Mouse (Mus musculus) MEL (cell line): ENCODE measurements around the gene Slc25a5. TPM values are rescaled to one million over a fixed set of nuclear protein-coding genes. Genes with fewer than 3 reads are reported as not detected.

ENCODE experiments used
- DNase-seq: peaks from one replicate; pipeline ENCODE4 v3.0.0; 2011; ENCODE audit warnings: low read depth, low spot score
- H3K27ac ChIP-seq: 2 replicates; pipeline ENCODE4 v1.5.1; 2012; ENCODE audit warnings: low read depth, mild to moderate bottlenecking, control low read depth, low read length, moderate library complexity; ENCODE audit not compliant: control insufficient read depth
- H3K27me3 ChIP-seq, 2 experiments: fragments of 150-350 bp in 1 of 2; sonication (generic) in 1 of 2; 2 replicates each; pipeline ENCODE4 v1.6.1; 2012; ENCODE audit warnings: low read length in 2 of 2, mild to moderate bottlenecking in 2 of 2, improper control_type of control experiment in 1 of 2, moderate library complexity in 1 of 2; ENCODE audit not compliant: insufficient read depth in 2 of 2, control insufficient read depth in 1 of 2
- H3K36me3 ChIP-seq, 2 experiments: 2 replicates each; pipeline ENCODE4 v1.6.1; 2012 to 2014; ENCODE audit warnings: low read length in 2 of 2, improper control_type of control experiment in 1 of 2, inconsistent platforms in 1 of 2, mild to moderate bottlenecking in 1 of 2; ENCODE audit not compliant: insufficient read depth in 2 of 2, control insufficient read depth in 1 of 2
- H3K4me1 ChIP-seq, 2 experiments: fragments of 150-350 bp in 1 of 2; sonication (generic) in 1 of 2; 2 replicates each; pipeline ENCODE4 v1.6.1; 2012; ENCODE audit warnings: low read length in 2 of 2, improper control_type of control experiment in 1 of 2, mild to moderate bottlenecking in 1 of 2; ENCODE audit not compliant: insufficient read depth in 2 of 2, control insufficient read depth in 1 of 2
- H3K4me3 ChIP-seq, 2 experiments: fragments of 150-350 bp in 1 of 2; sonication (generic) in 1 of 2; 2 replicates each; pipeline ENCODE4 v1.5.1; 2012; ENCODE audit warnings: low read depth in 2 of 2, low read length in 2 of 2, mild to moderate bottlenecking in 2 of 2, moderate library complexity in 2 of 2, control low read depth in 1 of 2, improper control_type of control experiment in 1 of 2; ENCODE audit not compliant: control insufficient read depth in 1 of 2, insufficient read depth in 1 of 2
- H3K79me2 ChIP-seq: 2 replicates; pipeline ENCODE4 v1.6.1; 2012; ENCODE audit warnings: mild to moderate bottlenecking, low read length, moderate library complexity; ENCODE audit not compliant: control insufficient read depth, poor library complexity, insufficient read depth
- H3K9ac ChIP-seq: 2 replicates; pipeline ENCODE4 v1.6.1; 2012; ENCODE audit warnings: low read depth, mild to moderate bottlenecking, control low read depth, low read length, moderate library complexity; ENCODE audit not compliant: control insufficient read depth, poor library complexity, severe bottlenecking
- H3K9me3 ChIP-seq: fragments of 150-350 bp; sonication (generic); replicated peaks from 2 replicates; pipeline ENCODE4 v1.6.1; 2012; ENCODE audit warnings: mild to moderate bottlenecking, low read length, improper control_type of control experiment, moderate library complexity; ENCODE audit not compliant: insufficient read depth
- BHLHE40 ChIP-seq: IDR thresholded peaks from 2 replicates; pipeline ENCODE4 v1.6.1; 2012; ENCODE audit warnings: low read depth, mild to moderate bottlenecking, inconsistent platforms, low read length, improper control_type of control experiment, borderline replicate concordance
- CTCF ChIP-seq, 3 experiments: IDR thresholded peaks in 2 of 3; conservative IDR thresholded peaks in 1 of 3; 2 replicates each; pipeline ENCODE4 v1.5.1; 2011 to 2012; ENCODE audit warnings: low read length in 3 of 3, low read depth in 2 of 3, mild to moderate bottlenecking in 2 of 3, improper control_type of control experiment in 1 of 3, inconsistent platforms in 1 of 3, mixed read lengths in 1 of 3, moderate library complexity in 1 of 3; ENCODE audit not compliant: control insufficient read depth in 1 of 3, insufficient read depth in 1 of 3, poor library complexity in 1 of 3, severe bottlenecking in 1 of 3
- GABPA ChIP-seq: IDR thresholded peaks from 2 replicates; pipeline ENCODE4 v1.6.1; 2012; ENCODE audit warnings: low read depth, mild to moderate bottlenecking, inconsistent platforms, low read length, improper control_type of control experiment, moderate library complexity
- HCFC1 ChIP-seq: IDR thresholded peaks from 2 replicates; pipeline ENCODE4 v1.6.1; 2012; ENCODE audit warnings: low read depth, mild to moderate bottlenecking, inconsistent platforms, low read length, improper control_type of control experiment, moderate library complexity
- MAFK ChIP-seq: IDR thresholded peaks from 2 replicates; pipeline ENCODE4 v1.6.1; 2011; ENCODE audit warnings: low read depth, mild to moderate bottlenecking, low read length, improper control_type of control experiment, borderline replicate concordance
- NELFE ChIP-seq: IDR thresholded peaks from 2 replicates; pipeline ENCODE4 v1.6.1; 2011; ENCODE audit warnings: low read depth, low read length, improper control_type of control experiment
- RAD21 ChIP-seq: IDR thresholded peaks from 2 replicates; pipeline ENCODE4 v1.6.1; 2011; ENCODE audit warnings: mild to moderate bottlenecking, low read depth, low read length, improper control_type of control experiment
- RCOR1 ChIP-seq: IDR thresholded peaks from 2 replicates; pipeline ENCODE4 v1.6.1; 2012; ENCODE audit warnings: low read depth, mild to moderate bottlenecking, inconsistent platforms, low read length, improper control_type of control experiment
- SMC3 ChIP-seq: IDR thresholded peaks from 2 replicates; pipeline ENCODE4 v1.6.1; 2011; ENCODE audit warnings: low read depth, low read length, improper control_type of control experiment
- UBTF ChIP-seq: IDR thresholded peaks from 2 replicates; pipeline ENCODE4 v1.6.1; 2012; ENCODE audit warnings: low read depth, mild to moderate bottlenecking, inconsistent platforms, low read length, improper control_type of control experiment, moderate library complexity, borderline replicate concordance; ENCODE audit not compliant: insufficient read depth
- ZKSCAN1 ChIP-seq: IDR thresholded peaks from 2 replicates; pipeline ENCODE4 v1.6.1; 2012; ENCODE audit warnings: low read depth, mild to moderate bottlenecking, inconsistent platforms, low read length, improper control_type of control experiment, moderate library complexity
- ZNF384 ChIP-seq: IDR thresholded peaks from 2 replicates; pipeline ENCODE4 v1.6.1; 2012; ENCODE audit warnings: low read depth, mild to moderate bottlenecking, inconsistent platforms, low read length, improper control_type of control experiment
- polyA plus RNA-seq, 2 experiments: library from polyadenylated mRNA; stranded (reverse) in 1 of 2; unstranded in 1 of 2; fragments of >175 nt in 1 of 2; fragments of >200 nt in 1 of 2; gene quantifications; 2 replicates each; pipeline versions ENCODE4 v1.2.1 to v1.2.4; 2012; ENCODE audit warnings: low replicate concordance in 2 of 2, low read depth in 1 of 2; ENCODE audit not compliant: insufficient read length in 2 of 2, insufficient read depth in 1 of 2, missing spikeins in 1 of 2
- total RNA-seq: library from RNA; depleted of rRNA; stranded (reverse); fragments of 300-350 nt; gene quantifications from 2 replicates; pipeline ENCODE4 v1.2.3, GENCODE M21; 2012

The Slc25a5 gene
- total and polyA plus RNA-seq, 3 experiments = 263 to 1,006 (median 704) TPM

DNA sequence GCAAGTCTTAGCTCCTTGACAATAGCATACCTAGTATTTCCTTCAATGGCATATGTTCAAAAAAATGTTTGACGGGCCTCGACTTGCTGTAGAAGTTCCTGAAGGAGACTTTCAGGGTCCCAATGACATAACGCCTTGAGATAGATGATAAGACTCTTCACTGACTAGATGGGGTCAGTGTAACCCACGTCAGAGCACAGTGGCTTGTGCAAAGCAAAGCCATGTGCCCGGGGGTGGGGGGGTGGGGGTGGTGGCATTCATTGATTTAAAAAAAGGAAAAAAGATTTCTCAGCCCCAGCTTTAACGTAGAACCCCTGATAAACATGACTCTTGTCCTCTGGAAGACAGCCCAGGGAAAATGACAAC is 12.8 kb downstream of the Slc25a5 start:
- Histone ChIP-seq H3K4me1 (peaks cover 0 to 8% of the 10 kb centered on the region in 2 experiments; a peak in 2 of 4 replicates), H3K27me3 (no peaks in the 10 kb centered on the region), H3K79me2 (no peaks in the 10 kb centered on the region), H3K27ac (peak overlapping the region; percentile 82), H3K9me3 (no peaks in the 10 kb centered on the region), H3K36me3 (peaks cover 0 to 2% of the 10 kb centered on the region in 2 experiments; a peak in 2 of 4 replicates), H3K9ac (peak overlapping the region; percentile 64), H3K4me3 (peak overlapping the region; percentile 17 to 40; a peak in 1 of 4 replicates)
- TF ChIP-seq NELFE = peak; percentile 43; the same call in 1 of the 2 replicates
- TF ChIP-seq ZNF384 = no peak
- no peak for DNase-seq

DNA sequence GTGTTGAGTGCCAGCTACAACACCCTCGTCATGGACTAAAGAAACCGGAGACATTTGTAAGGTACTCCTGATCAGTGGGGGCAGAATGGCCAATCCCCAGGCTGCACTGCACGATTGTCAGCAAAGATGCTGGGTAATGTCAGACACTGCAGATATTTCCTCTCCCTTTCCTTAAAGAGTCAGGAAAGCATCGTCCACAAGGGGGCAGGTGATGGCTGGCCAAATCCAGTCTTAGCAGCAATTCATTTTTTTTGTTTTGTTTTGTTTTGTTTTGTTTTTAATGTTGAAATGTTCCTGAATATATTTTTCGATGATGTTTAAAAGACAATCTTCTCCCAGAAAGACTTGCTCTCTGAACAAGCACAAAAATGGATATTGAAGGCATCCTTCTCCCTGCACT is 15.9 kb downstream of the Slc25a5 start:
- DNase-seq = peak; percentile 42
- H3K27ac ChIP-seq = no peak overlapping the region
- peaks cover 0 to 8% of the 10 kb centered on the region in 2 experiments; a peak in 2 of 4 replicates for H3K4me1 ChIP-seq
- peak; percentile 25 for TF ChIP-seq RAD21
- no peak for TF ChIP-seq NELFE
- TF ChIP-seq ZKSCAN1 = no peak
- TF ChIP-seq RCOR1 = no peak
- TF ChIP-seq MAFK = no peak
- TF ChIP-seq BHLHE40 = no peak
- no peak for TF ChIP-seq GABPA
- peak; percentile 36 to 52 (median 38); a peak in 5 of 6 replicates for TF ChIP-seq CTCF (IDR thresholded peaks at IDR 0.05 in 2 of 3, conservative IDR thresholded peaks at IDR 0.05 in 1 of 3; ENCODE audit: control insufficient read depth in 1 of 3, insufficient read depth in 1 of 3, low read depth in 2 of 3, low read length in 3 of 3, poor library complexity in 1 of 3, severe bottlenecking in 1 of 3)
- TF ChIP-seq HCFC1 = no peak
- peak; percentile 44 for TF ChIP-seq SMC3
- no peaks in the 10 kb centered on the region for H3K9me3 ChIP-seq
- no peaks in the 10 kb centered on the region for H3K27me3 ChIP-seq
- no peak overlapping the region for H3K9ac ChIP-seq
- no peaks in the 10 kb centered on the region for H3K79me2 ChIP-seq
- H3K36me3 ChIP-seq = peaks cover 0 to 2% of the 10 kb centered on the region in 2 experiments; a peak in 2 of 4 replicates
- H3K4me3 ChIP-seq = no peak overlapping the region

DNA sequence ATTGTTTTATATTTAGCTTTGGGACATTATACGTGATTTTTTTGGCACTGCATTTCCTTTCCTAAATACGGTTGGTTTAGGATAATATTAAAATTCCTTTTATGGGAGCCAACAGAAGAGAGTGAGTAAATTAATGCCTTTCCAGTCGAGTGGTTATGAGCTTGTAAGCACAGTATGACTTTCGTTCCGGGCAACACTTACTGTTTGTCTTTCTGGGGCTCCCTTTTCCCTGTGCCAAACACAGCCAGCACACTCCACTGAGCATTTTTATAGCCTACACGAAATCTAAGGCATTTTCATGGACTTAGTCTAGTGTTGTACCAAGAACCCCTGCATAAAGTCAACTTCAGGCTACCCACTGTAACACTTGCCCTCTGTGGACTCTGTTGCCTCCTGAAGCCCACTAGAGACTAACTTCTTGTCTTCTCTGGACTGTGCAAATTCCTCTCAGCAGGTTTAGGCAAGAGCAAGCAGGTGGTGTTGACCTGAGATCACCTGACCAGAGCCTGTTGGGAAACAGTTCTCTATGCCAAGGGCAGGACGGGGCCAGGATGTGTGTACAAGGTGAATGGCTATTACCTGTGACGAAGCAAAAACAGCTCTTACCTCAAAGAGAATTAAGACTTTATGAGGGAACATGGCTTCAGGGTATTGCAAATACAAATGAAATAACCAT is 18.8 kb downstream of the Slc25a5 start:
- TF ChIP-seq UBTF = no peak
- Histone ChIP-seq H3K4me3 (no peak overlapping the region), H3K36me3 (no peaks in the 10 kb centered on the region), H3K9ac (no peak overlapping the region), H3K27ac (no peak overlapping the region), H3K4me1 (no peaks in the 10 kb centered on the region), H3K27me3 (no peaks in the 10 kb centered on the region), H3K79me2 (no peaks in the 10 kb centered on the region), H3K9me3 (no peaks in the 10 kb centered on the region)
- DNase-seq = no peak
